35 mouse cellular contexts compared by ENCODE assay signal in the genomic region with DNA sequence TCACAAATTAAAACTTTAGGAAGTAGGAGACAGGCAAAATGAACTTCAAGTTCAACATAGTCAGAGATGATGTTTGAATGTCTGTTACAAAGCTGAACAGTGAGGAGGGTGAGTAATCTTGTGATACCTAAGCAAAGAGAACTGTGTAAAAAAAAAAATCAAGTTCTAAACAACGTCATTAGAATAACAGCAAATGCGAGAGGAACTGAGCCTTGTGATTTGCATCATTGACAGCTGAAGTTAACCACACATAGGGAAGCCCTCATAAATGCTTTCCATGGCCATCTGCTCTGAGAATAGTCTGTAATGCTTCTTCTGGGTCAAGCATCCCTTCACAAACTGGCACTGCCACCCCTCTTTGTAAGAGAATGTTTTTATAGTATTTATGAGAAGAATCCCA. TPM values are rescaled to one million over a fixed set of nuclear protein-coding genes. Genes with fewer than 3 reads are reported as not detected.
"Had no signal": no experiment of that assay in that cellular context is flagged by ENCODE, and none has a peak within 500 bp of the region (broad histone marks: within the 10 kb centered on the region; RNA-seq: fewer than 3 reads in every experiment).

No protein-coding gene starts in this region.

- H3K27ac ChIP-seq: embryonic facial prominence, embryonic 10.5 days; embryonic facial prominence, embryonic 12.5 days; embryonic facial prominence, embryonic 13.5 days; embryonic facial prominence, embryonic 15.5 days; forebrain, embryonic 10.5 days; forebrain, embryonic 12.5 days; forebrain, embryonic 13.5 days; forebrain, embryonic 15.5 days; gastrocnemius, adult 2 months; heart, adult 2 months had no signal

- H3K36me3 ChIP-seq: embryonic facial prominence, embryonic 10.5 days; embryonic facial prominence, embryonic 12.5 days; embryonic facial prominence, embryonic 13.5 days; embryonic facial prominence, embryonic 15.5 days; forebrain, embryonic 10.5 days; forebrain, embryonic 12.5 days; forebrain, embryonic 15.5 days had no signal

- H3K4me2 ChIP-seq: embryonic facial prominence, embryonic 12.5 days; embryonic facial prominence, embryonic 13.5 days; embryonic facial prominence, embryonic 15.5 days; forebrain, embryonic 12.5 days; forebrain, embryonic 13.5 days; forebrain, embryonic 15.5 days had no signal

- H3K27me3 ChIP-seq: embryonic facial prominence, embryonic 12.5 days; embryonic facial prominence, embryonic 13.5 days; embryonic facial prominence, embryonic 15.5 days; forebrain, embryonic 12.5 days; forebrain, embryonic 13.5 days; forebrain, embryonic 15.5 days had no signal

- DNase-seq: cerebellum, adult 9-10 months; cerebellum, adult 9-11 months; cerebellum, postnatal 10 days; cerebellum, postnatal 14 days; cerebellum, postnatal 25 days; cerebellum, postnatal 36 days; embryo, embryonic 11 days; forebrain, postnatal 0 days; gastrocnemius, adult 2 months; gastrocnemius, postnatal 10 days; gastrocnemius, postnatal 14 days; gastrocnemius, postnatal 25 days; gastrocnemius, postnatal 36 days; heart, adult 11 months; heart, adult 18-20 months; heart, adult 2 months had no signal

- H3K9me3 ChIP-seq: embryonic facial prominence, embryonic 10.5 days; embryonic facial prominence, embryonic 12.5 days; embryonic facial prominence, embryonic 13.5 days; embryonic facial prominence, embryonic 15.5 days; forebrain, embryonic 10.5 days; forebrain, embryonic 12.5 days; forebrain, embryonic 13.5 days; forebrain, embryonic 15.5 days had no signal

- ATAC-seq: forebrain, embryonic 13.5 days; forebrain, embryonic 14.5 days; forebrain, embryonic 15.5 days; forebrain, embryonic 16.5 days; forebrain, postnatal 0 days had no signal

- H3K9ac ChIP-seq: embryonic facial prominence, embryonic 12.5 days; embryonic facial prominence, embryonic 13.5 days; embryonic facial prominence, embryonic 15.5 days; forebrain, embryonic 12.5 days; forebrain, embryonic 13.5 days; forebrain, embryonic 15.5 days; forebrain, postnatal 0 days had no signal

- H3K4me1 ChIP-seq: embryonic facial prominence, embryonic 10.5 days; embryonic facial prominence, embryonic 12.5 days; embryonic facial prominence, embryonic 13.5 days; embryonic facial prominence, embryonic 15.5 days; forebrain, embryonic 10.5 days; forebrain, embryonic 12.5 days; forebrain, embryonic 13.5 days; forebrain, embryonic 15.5 days had no signal

- H3K4me3 ChIP-seq: embryonic facial prominence, embryonic 10.5 days; embryonic facial prominence, embryonic 12.5 days; embryonic facial prominence, embryonic 13.5 days; embryonic facial prominence, embryonic 15.5 days; erythroblast, embryonic 14.5 days; forebrain, embryonic 10.5 days; forebrain, embryonic 12.5 days; forebrain, embryonic 13.5 days; forebrain, embryonic 15.5 days; gastrocnemius, adult 2 months; heart, adult 2 months had no signal

RNA-seq across cellular contexts. Expression of a gene that starts 31.0 kb away (rescaled TPM):
- total RNA-seq: common myeloid progenitor, adult 5-6 weeks; gastrocnemius, adult 18-20 months; gastrocnemius, adult 2 months; gastrocnemius, adult 8-10 months; gastrocnemius, postnatal 10 days; gastrocnemius, postnatal 14 days; gastrocnemius, postnatal 25 days; gastrocnemius, postnatal 36 days; gastrocnemius, postnatal 4 days; granulocyte monocyte progenitor cell, adult 5-6 weeks; heart, adult 2 months had no signal
- polyA plus RNA-seq: cortical plate, adult 2 months; erythroblast, embryonic 14.5 days; forebrain, embryonic 11.5 days; forebrain, embryonic 13.5 days; forebrain, embryonic 15.5 days; forebrain, embryonic 16.5 days; frontal cortex, adult 2 months had no signal
